Mouse (Mus musculus) gastrocnemius, postnatal 14 days (tissue): ENCODE results near the gene Klf1. TPM values are rescaled to one million over a fixed set of nuclear protein-coding genes. Genes with fewer than 3 reads are reported as not detected.

Experiments
- DNase-seq: peaks from one replicate; pipeline ENCODE4 v3.0.0; 2021; ENCODE audit warnings: mixed read lengths
- intact Hi-C: fragments of 180-260 bp; cut with DNase I; formaldehyde crosslinking; loops from one replicate; pipeline ENCODE4 v1.15.1; 2025; ENCODE audit warnings: low total_unique reads
- total RNA-seq, 2 experiments: library from RNA; stranded (reverse); gene quantifications; 2 replicates each; pipeline ENCODE4 v1.2.3; 2021

The Klf1 gene
- total RNA-seq, 2 experiments from 2014 or later = 0.23 TPM; not detected in 1

DNA sequence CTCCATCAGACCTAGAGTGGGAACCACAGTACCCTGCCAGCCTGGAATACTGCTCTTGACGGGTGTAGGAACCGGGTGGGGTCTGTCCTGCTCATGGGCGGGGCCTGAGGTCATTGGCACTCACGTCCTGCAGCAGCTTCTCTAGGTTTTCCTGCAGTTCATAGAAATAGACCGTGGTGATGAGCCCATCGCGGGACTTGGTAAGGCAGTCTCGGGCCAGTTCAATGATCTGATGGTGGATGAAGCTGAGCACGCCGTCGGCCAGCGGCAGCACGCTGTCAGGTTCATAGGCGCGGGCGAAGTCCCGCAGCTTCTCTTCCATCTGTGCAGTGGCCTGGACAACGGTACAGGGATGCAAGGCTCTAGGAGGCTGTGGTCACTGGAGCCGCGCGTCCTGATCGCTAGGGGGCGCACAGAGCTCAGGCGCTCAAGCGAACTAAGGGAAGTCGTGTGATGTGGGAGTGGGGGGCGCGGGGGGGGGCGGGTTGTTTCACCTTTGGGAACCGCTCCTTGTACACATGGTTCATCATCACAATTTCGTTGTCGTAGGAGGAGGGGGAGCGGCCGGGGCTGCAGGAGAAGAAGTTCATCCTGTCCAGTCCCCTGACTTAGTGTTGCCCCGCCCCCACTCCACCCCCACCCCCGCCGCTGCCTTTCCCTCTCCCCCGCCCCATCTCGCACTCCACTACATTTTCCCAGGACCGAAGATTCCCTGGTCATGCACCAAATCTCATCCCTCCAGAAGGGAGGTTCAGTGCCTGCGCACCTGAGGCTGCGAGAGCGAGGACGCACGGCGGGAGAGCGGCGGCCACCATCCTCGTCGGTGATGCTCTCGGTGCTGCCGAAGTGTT lies 27.0 kb downstream of the Klf1 start:
- peak; percentile 64 for DNase-seq
- intact Hi-C loops = loop anchor here (5.0 kb wide), 1 partner anchor 69 kb away; no protein-coding TSS in a partner anchor

GRCm38 (mm10) chr8:84930582-84930981 lies 28.9 kb downstream of the Klf1 start:
- intact Hi-C loops = no loop called here
- DNase-seq = no peak

- no peak for DNase-seq
- intact Hi-C loops = no loop called here
Measured at GRCm38 (mm10) chr8:84933767-84934559, 32.2 kb downstream of the Klf1 start.

- no peak for DNase-seq
- intact Hi-C loops = no loop called here
Measured at GRCm38 (mm10) chr8:84934860-84935259, 33.1 kb downstream of the Klf1 start.

DNA sequence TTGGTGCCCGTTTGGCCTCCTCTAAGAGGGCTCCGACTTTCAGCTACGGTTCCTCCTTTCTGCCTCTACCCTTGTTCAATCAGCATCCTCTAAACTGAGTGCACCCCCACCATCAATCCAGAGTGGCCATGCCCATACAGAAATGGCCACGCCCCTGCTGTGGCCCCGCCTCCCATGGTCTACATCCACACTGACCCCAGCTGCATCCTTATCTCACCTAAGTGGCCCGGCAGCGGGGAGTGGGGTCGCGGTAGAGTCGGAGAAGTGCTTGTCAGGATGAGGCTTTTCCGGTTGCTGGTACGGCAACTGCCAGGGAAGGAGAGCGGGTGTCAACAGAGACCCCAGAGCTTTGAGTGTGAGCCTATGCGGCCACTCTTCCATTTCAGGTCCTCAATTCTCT lies 33.8 kb downstream of the Klf1 start:
- intact Hi-C loops = no loop called here
- no peak for DNase-seq

DNA sequence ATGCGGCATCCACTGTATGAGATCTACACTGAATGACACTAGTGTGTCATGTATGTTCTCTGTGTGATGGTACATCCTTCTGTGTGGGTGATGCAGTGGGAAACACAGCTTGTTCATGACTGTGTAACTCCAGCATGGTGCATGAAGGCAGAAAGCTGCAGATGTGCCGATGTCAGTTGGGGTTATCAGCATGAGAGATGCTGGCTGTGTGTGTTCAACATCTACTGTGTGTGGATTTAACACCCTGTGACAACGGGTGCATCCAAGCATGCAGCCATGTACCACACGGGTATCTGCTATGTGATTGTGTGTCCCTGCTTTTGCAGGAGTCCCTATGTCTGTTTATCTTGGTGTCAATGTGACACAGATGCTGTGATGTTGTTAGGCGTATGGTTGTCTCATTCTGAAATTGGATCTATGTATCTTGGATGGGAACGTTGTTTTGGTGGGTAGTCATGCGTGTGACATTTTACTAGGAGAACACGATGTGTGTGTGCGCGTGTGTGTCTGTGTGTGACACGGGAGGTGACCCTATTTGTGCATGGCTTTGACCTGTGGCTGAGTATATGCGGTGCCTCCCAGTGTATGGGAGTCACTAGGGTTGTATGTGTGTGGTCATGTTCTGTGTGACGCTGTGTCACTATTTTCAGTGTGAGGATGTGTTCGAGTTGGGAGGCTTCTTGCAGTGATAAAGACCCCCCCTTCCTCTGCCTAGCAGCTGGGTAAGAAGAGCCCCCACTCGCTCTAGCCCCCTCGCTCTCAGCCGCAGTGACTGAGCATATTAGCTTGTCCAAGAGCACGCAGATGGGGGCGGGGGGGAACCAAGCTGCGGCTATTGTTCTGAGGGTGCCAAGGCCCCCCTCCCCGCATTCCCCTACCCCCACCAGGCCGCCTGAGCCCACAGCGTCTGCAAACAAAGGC lies 34.6 kb downstream of the Klf1 start:
- no peak for DNase-seq
- intact Hi-C loops = no loop called here

- DNase-seq = peak; percentile 61
- intact Hi-C loops = no loop called here
Measured at GRCm38 (mm10) chr8:84936962-84937546, 35.3 kb downstream of the Klf1 start, which contains the start of gene Mast1. Mast1 (minus strand) TSS chr8:84937359.

DNA sequence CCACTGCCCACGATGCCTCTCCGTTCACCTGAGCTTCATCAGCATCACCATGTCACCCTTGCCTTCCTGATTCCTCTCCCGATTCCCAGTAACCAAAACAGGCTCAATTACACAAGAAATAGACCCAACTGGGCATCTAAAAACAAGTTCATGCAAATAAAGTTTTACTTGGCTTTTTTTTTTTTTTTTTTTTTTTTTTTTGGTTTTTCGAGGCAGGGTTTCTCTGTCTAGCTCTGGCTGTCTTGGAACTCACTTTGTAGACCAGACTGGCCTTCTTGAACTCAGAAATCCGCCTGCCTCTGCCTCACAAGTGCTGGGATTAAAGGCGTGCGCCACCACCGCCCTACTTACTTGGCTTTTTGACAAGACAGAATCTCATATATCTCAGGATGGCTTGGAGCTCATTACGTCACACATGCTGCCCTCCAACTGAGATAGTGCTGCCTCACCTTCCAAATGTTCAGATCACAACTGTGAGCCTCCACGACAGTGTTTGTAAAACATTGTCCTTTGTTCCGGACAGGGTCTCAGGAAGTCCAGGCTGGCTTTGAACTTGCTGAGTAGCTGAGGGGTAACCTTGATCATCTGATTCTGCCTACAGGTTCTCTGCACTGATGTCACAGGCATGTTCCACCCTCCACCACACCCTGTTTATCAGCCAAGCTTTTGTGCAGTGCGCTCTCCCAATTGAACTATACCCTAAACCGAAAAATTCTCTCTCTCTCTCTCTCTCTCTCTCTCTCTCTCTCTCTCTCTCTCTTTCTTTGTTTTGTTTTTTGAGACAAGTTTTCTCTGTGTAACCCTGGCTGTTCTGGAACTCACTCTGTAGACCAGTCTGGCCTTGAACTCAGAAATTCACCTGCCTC lies 36.1 kb downstream of the Klf1 start:
- intact Hi-C loops = no loop called here
- DNase-seq = no peak

- intact Hi-C loops = no loop called here
- DNase-seq = no peak
Measured at GRCm38 (mm10) chr8:84943699-84944098, 42.0 kb downstream of the Klf1 start.

- intact Hi-C loops = no loop called here
Measured at GRCm38 (mm10) chr8:84944478-84945160, 42.9 kb downstream of the Klf1 start.

GRCm38 (mm10) chr8:84945235-84945632 lies 43.5 kb downstream of the Klf1 start:
- DNase-seq = no peak
- intact Hi-C loops = no loop called here

More at GRCm38 (mm10) chr8:84944478-84945160, 42.9 kb downstream of the Klf1 start:
- DNase-seq = no peak

GRCm38 (mm10) chr8:84945633-84946527 lies 44.2 kb downstream of the Klf1 start:
- intact Hi-C loops = no loop called here
- no peak for DNase-seq

DNA sequence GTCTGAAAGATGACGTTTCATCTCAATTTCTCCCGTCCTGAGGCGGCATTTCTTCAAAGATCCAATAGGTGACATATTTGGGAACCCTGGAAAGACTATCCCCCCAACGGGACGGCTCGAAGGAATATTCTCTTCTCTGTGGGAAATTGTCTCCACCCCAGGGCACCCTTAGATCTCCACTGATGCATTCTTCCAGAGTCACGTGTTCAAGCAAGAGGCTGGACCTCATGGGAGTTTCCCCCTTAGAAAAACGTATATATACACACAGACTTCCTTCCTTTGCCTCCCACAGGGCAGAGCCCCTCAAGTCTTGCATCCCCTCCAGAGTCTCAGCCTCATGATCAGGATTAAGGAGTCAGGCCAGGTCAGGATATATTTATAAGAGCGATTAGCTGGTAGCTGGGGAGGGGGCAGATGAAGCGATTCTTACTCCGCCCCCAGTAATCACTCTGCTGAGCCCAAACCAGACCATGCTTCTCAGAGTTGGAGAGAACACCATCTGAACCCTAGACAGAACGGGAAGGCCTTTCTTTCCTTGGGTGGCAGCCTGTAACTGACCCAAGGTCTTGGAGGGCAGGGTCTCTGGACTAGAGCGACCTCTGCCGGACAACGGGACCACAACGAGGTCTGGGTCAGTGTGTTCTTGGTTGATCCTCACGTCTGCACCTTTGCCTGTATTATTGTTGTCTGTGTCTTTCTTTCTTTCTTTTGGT lies 45.0 kb downstream of the Klf1 start, which contains the start of gene Rtbdn:
TSS of gene Rtbdn (plus strand) at position 464 of the 713 bp plus-strand sequence.
- intact Hi-C loops = no loop called here

GRCm38 (mm10) chr8:84947241-84947545 lies 45.5 kb downstream of the Klf1 start:
- DNase-seq = no peak
- intact Hi-C loops = no loop called here

More for the DNA sequence above, 45.0 kb downstream of the Klf1 start, which contains the start of gene Rtbdn:
- DNase-seq = no peak

DNA sequence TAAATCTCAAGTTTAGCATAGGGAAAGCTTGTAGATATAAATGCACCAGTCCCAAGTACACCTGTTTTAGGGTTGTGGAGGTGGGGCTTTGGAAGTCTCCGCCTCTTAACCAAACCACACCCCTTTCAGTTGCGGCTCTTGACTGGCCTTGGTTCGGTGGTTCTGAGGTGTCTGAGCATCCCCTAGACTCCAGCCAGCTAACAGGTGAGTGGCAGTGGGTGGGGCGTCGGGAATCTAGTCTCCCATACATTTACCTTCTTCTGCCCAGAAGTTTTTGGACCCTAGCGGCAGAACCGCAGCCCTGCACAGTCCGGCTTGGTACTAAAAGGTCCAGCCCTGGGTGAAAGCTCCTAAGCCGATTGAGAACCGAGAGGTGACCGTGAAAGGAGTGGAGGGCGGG lies 48.0 kb downstream of the Klf1 start:
- DNase-seq = no peak
- intact Hi-C loops = no loop called here

- intact Hi-C loops = no loop called here
- peak; percentile 45 for DNase-seq
Measured at GRCm38 (mm10) chr8:84952612-84953255, 51.0 kb downstream of the Klf1 start.
